Mouse (Mus musculus) small intestine, adult 2 months (tissue): ENCODE data around the gene Samd9l. TPM values are rescaled to one million over a fixed set of nuclear protein-coding genes. Genes with fewer than 3 reads are reported as not detected.
"Not testable (repeated sequence)": the region's sequence is repeated elsewhere in the genome, so short reads cannot be mapped to it uniquely, and the experiment has no call there.

ENCODE experiments used
- H3K27ac ChIP-seq: fragments of 200-500 bp; 2 replicates; pipeline ENCODE4 v1.5.1; 2012; ENCODE audit warnings: low read depth, low read length, control low read depth, inconsistent platforms; ENCODE audit not compliant: insufficient read depth
- H3K27me3 ChIP-seq: fragments of 200-500 bp; 2 replicates; pipeline ENCODE4 v1.6.1; 2012; ENCODE audit warnings: mild to moderate bottlenecking, moderate library complexity, low read length, inconsistent platforms; ENCODE audit not compliant: control insufficient read depth, insufficient read depth
- H3K36me3 ChIP-seq: fragments of 200-500 bp; 2 replicates; pipeline ENCODE4 v1.6.1; 2012; ENCODE audit warnings: mild to moderate bottlenecking, low read length, control low read depth, inconsistent platforms; ENCODE audit not compliant: control insufficient read depth, insufficient read depth
- H3K4me1 ChIP-seq: fragments of 200-500 bp; 2 replicates; pipeline ENCODE4 v1.6.1; 2012; ENCODE audit warnings: low read length, inconsistent platforms, mixed read lengths; ENCODE audit not compliant: control insufficient read depth, insufficient read depth, insufficient read length
- H3K4me3 ChIP-seq: fragments of 200-500 bp; 2 replicates; pipeline ENCODE4 v1.5.1; 2012; ENCODE audit warnings: low read depth, mild to moderate bottlenecking, control low read depth, inconsistent platforms, low read length, moderate library complexity
- CTCF ChIP-seq: fragments of 200-500 bp; IDR thresholded peaks from 2 replicates; pipeline ENCODE4 v1.5.1; 2012; ENCODE audit warnings: low read depth, mild to moderate bottlenecking, control low read depth, inconsistent platforms, low read length, moderate library complexity, mixed read lengths; ENCODE audit not compliant: insufficient replicate concordance, insufficient read length; ENCODE audit errors: extremely low read depth
- POLR2A ChIP-seq: fragments of 200-500 bp; IDR thresholded peaks from 2 replicates; pipeline ENCODE4 v1.6.1; 2012; ENCODE audit warnings: low read depth, mild to moderate bottlenecking, control low read depth, inconsistent platforms, low read length, moderate library complexity
- WGBS: fragments of 180-500 bp; shearing (Covaris S2); methylation state at CpG from one replicate; pipeline ENCODE4 v1.1.7; 2018; 5-methylcytosine and 5-hydroxymethylcytosine counted together
- polyA plus RNA-seq: library from polyadenylated mRNA; depleted of rRNA; stranded (reverse); fragments of >200 nt; gene quantifications from 2 replicates; pipeline ENCODE4 v1.2.3, GENCODE M21; 2012; rRNA removed

Gene Samd9l
- 0.34 and 1.0 TPM in 2 replicates for polyA plus RNA-seq

- H3K4me3 ChIP-seq, H3K27me3 ChIP-seq, H3K4me1 ChIP-seq, H3K36me3 ChIP-seq: not testable (repeated sequence)
- 21% methylated on average over 4 of the region's 4 CpGs for WGBS
- peak within 1 kb of the TSS; percentile 31; the same call in 1 of the 2 replicates for H3K27ac ChIP-seq
Observed at GRCm38 (mm10) chr6:3399340-3400068, at the start of gene Samd9l. Gene Samd9l (minus strand): TSS chr6:3399572.

- H3K4me1 ChIP-seq: no peaks in the 10 kb centered on the region
- no peaks in the 10 kb centered on the region for H3K27me3 ChIP-seq
- H3K36me3 ChIP-seq: no peaks in the 10 kb centered on the region
- no peak overlapping the region for H3K4me3 ChIP-seq
- H3K27ac ChIP-seq: no peak overlapping the region
- peak; percentile 82; the same call in 1 of the 2 replicates for TF ChIP-seq CTCF
- no peak for TF ChIP-seq POLR2A
- 2% methylated on average over 5 of the region's 5 CpGs for WGBS
Observed at GRCm38 (mm10) chr6:3447404-3447803, 48.0 kb upstream of the Samd9l start.

GRCm38 (mm10) chr6:3443905-3444304 is 44.5 kb upstream of the Samd9l start:
- Histone ChIP-seq H3K27ac (no peak overlapping the region), H3K4me3 (no peak overlapping the region), H3K27me3 (no peaks in the 10 kb centered on the region), H3K4me1 (no peaks in the 10 kb centered on the region), H3K36me3 (no peaks in the 10 kb centered on the region)
- 16% methylated on average over 1 of the region's 1 CpGs for WGBS
- TF ChIP-seq CTCF (no peak), POLR2A (no peak)

- no peak overlapping the region for H3K27ac ChIP-seq
- no peaks in the 10 kb centered on the region for H3K36me3 ChIP-seq
- TF ChIP-seq POLR2A (no peak), CTCF (no peak)
- no peak overlapping the region for H3K4me3 ChIP-seq
- H3K27me3 ChIP-seq: no peaks in the 10 kb centered on the region
- H3K4me1 ChIP-seq: no peaks in the 10 kb centered on the region
Observed at GRCm38 (mm10) chr6:3436087-3436486, 36.7 kb upstream of the Samd9l start.

GRCm38 (mm10) chr6:3430976-3431375 is 31.6 kb upstream of the Samd9l start:
- H3K36me3 ChIP-seq, H3K27me3 ChIP-seq, H3K4me3 ChIP-seq, H3K4me1 ChIP-seq, H3K27ac ChIP-seq: not testable (repeated sequence)
- WGBS: 91% methylated on average over 2 of the region's 2 CpGs

GRCm38 (mm10) chr6:3427047-3427446 is 27.7 kb upstream of the Samd9l start:
- H3K27me3 ChIP-seq: no peaks in the 10 kb centered on the region
- H3K4me1 ChIP-seq: no peaks in the 10 kb centered on the region
- no peak overlapping the region for H3K27ac ChIP-seq
- 56% methylated on average over 1 of the region's 1 CpGs for WGBS
- TF ChIP-seq CTCF (no peak), POLR2A (no peak)
- H3K36me3 ChIP-seq: no peaks in the 10 kb centered on the region
- H3K4me3 ChIP-seq: no peak overlapping the region

- H3K4me3 ChIP-seq, H3K36me3 ChIP-seq, H3K4me1 ChIP-seq, H3K27me3 ChIP-seq, H3K27ac ChIP-seq: not testable (repeated sequence)
Observed at GRCm38 (mm10) chr6:3425333-3425732, 26.0 kb upstream of the Samd9l start.

GRCm38 (mm10) chr6:3424613-3425277 is 25.4 kb upstream of the Samd9l start:
- not testable (repeated sequence) for H3K27ac ChIP-seq, H3K27me3 ChIP-seq, H3K4me1 ChIP-seq, H3K36me3 ChIP-seq, H3K4me3 ChIP-seq
- 0% methylated on average over 1 of the region's 4 CpGs for WGBS

- H3K27me3 ChIP-seq, H3K36me3 ChIP-seq, H3K4me1 ChIP-seq: not testable (repeated sequence)
- WGBS: 42% methylated on average over 6 of the region's 7 CpGs
- Histone ChIP-seq H3K27ac (peak overlapping the region; percentile 37; the same call in 1 of the 2 replicates), H3K4me3 (peak overlapping the region; percentile 47)
Observed at GRCm38 (mm10) chr6:3397182-3397906, 2.0 kb downstream of the Samd9l start.

- peak overlapping the region; percentile 77 for H3K27ac ChIP-seq
Observed at GRCm38 (mm10) chr6:3395921-3396611, 3.3 kb downstream of the Samd9l start.

More at GRCm38 (mm10) chr6:3395921-3396611, 3.3 kb downstream of the Samd9l start:
- not testable (repeated sequence) for H3K4me1 ChIP-seq, H3K36me3 ChIP-seq, H3K27me3 ChIP-seq
- whole genome bisulfite sequencing: 20% methylated on average over 4 of the region's 4 CpGs
- H3K4me3 ChIP-seq: peak overlapping the region; percentile 24; the same call in 1 of the 2 replicates
